Mouse (Mus musculus) embryonic fibroblast, embryonic 13.5 days (primary cell): ENCODE measurements around the gene Gm26602.

Experiments
- CTCF ChIP-seq: IDR thresholded peaks from 2 replicates; pipeline ENCODE4 v1.5.1; 2011; ENCODE audit warnings: mild to moderate bottlenecking, control low read depth, low read length, moderate library complexity, borderline replicate concordance; ENCODE audit not compliant: insufficient read depth
- POLR2A ChIP-seq: IDR thresholded peaks from 2 replicates; pipeline ENCODE4 v1.6.1; 2011; ENCODE audit warnings: low read depth, mild to moderate bottlenecking, control low read depth, low read length, moderate library complexity

DNA sequence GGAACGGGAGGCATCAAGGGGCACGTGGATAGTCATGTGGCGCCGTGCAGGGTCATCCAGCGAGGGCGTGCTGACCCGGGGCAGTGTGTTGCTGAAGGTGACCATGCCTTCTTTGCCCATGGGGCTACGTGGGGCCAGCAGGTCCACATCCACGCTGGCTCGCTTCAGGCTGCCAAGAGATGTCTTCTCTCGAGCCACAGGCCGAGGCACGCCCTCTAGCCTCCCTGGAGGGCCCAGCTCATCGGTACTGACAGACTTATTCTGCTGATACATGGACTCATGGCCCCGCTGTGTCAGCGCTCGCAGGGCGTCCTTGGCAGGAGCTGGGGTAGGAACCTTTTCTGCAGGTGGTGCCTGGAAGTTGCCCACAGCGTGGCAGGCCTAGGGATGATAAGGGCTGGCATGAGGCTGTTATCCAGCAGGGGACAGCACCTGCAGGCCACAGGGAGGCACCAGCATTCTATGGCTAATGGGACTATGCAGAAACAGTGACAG is 44.8 kb upstream of the Gm26602 start:
- TF ChIP-seq CTCF = peak; percentile 48; the same call in 1 of the 2 replicates
- TF ChIP-seq POLR2A = no peak
